Mouse (Mus musculus): Measurements from ENCODE around the gene Parp6.

Parp6 gene

GRCm38 (mm10) chr9:59656635-59657617 is 39.8 kb downstream of the Parp6 start:
- DNase-seq = peak; percentile 91

DNA sequence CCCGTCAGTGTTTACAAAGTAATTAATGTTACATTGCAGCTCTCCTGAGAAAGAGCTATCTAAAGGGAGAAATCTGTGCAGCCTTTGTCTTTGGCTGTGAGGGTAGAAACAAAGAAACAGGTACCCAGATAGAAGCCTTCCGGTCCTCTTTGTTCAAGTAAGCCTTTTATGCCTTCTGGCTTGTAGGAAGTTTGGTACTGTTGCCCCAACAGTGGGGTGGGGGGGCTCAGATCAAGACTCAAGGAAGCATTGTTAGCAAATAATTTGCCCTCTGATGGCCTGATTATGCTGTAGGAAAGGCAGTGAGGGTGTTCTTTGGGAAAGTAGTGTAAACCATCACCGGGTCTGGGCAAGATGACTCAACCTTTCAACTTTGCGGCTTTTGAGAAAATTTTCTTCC is 41.1 kb downstream of the Parp6 start:
- no peak for DNase-seq

DNA sequence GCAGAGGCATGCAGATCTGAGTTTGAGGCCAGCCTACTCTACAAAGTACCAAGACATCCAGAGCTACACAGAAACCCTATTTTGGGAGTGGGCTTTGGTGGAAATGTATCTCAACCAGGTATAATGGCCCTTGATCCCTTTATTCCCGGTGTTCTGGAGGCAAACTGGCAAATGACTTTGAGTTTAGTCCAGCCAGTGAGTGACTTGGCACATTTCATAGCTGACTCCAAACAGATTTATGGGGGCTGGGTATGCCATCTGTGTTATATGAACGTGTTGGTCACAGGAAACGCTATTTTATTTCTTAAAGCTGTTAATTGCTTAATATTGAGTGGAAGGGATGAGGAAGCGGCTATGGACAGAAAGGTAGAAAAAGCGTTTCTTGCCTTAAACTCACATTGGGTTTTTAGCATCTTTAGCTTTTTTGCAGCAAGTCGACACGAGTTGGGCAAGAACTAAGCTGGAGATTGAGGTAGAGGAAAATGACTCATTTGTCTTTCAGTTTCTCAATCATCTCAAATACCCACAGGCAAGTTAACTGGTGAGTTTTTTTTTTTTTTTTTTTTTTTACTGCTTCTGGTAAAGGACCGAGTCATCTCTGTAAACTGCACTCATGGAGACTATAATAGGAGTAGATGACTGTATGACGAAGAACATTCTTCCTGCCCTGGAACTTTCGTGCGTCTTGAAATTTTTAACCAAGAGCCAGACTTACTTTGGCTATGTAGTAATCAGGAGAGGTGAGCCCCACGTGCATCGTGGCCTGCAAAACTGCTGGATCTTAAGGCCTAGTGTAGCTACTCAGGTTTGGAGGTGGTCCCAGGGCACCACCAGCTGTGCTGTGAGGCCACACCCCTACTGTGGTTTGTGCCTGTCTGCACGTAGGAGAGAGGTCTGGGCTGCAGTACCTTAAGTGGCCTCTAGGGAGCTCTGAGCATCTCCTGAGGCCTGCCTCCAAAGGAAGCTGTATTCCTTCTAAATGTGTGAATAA is 42.2 kb downstream of the Parp6 start:
- DNase-seq = peak; percentile 85

- DNase-seq = peak; percentile 29
These were observed 43.3 kb downstream of the Parp6 start for GRCm38 (mm10) chr9:59660421-59660820.

GRCm38 (mm10) chr9:59661298-59661975 is 44.4 kb downstream of the Parp6 start:
- DNase-seq = no peak

DNA sequence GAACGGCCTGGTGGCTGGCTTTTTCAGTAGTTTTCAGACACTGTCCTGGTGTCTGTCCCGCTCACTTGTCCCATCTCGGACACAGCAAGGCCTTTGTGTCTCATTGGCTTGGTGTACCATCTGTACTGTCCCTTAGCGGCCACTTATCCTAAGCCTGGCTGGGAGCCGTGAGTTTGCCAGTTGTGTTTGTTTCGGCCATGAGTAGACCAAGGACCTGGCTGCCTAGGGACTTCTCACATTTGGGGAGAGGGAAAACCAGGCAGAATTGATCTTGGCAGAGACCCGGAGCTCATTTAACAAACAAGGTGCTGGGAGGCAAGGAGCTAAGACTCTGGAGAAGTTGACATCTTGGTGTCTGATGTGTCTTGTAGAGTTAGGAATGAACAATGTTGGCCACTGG is 46.1 kb downstream of the Parp6 start:
- no peak for DNase-seq

- no peak for DNase-seq
These were observed 46.9 kb downstream of the Parp6 start for GRCm38 (mm10) chr9:59663957-59664356.

DNA sequence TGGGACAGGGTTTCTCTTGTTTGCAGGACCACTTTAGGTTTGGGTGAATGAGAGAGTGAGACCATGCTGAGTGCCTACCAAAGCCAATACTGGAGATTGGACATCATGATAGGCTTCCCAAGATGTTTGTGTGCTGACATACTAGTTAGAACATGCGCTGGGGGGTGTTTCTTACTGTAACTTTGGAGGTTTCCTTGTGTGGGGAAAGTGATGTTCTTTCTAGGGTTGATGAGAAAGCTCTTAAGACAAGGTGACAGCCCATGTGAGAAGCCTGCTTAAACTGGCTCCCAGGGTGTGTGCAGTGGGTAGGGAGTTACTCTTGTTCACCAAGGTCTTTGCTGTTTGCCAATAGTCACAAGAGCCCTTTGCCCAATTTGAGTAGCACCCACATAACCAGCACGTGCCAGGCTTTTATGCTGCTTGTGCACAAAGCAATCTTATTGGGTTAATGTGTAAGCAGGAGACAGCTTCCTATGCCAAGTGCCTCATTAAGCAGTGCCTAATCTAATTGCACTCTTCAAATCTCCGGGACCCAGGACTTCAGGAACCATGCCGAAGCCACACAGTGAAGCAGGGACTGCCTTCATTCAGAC is 47.7 kb downstream of the Parp6 start:
- no peak for DNase-seq

- DNase-seq = no peak
These were observed 48.9 kb downstream of the Parp6 start for GRCm38 (mm10) chr9:59666016-59666415.

DNA sequence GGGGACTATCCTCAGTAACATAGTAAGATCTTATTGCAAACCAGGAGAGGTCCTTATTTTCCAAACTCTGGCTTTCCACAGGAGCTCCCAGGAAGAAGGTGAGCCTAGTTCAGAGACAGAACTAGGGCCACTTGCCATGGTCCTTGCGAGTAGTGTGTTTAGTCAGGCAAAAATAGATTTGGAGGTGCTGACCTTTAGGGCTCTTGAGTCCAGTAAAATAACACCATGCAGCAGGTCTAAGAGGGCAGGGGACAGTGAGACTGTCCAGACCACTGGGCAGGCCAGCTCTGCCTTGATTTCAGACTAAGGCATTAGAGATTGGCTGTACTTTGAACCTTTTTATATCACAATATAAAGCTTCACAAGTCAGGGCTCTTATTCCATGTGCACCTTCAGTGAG is 49.7 kb downstream of the Parp6 start:
- no peak for DNase-seq

- DNase-seq = no peak
These were observed 50.2 kb downstream of the Parp6 start for GRCm38 (mm10) chr9:59667250-59667649.

DNA sequence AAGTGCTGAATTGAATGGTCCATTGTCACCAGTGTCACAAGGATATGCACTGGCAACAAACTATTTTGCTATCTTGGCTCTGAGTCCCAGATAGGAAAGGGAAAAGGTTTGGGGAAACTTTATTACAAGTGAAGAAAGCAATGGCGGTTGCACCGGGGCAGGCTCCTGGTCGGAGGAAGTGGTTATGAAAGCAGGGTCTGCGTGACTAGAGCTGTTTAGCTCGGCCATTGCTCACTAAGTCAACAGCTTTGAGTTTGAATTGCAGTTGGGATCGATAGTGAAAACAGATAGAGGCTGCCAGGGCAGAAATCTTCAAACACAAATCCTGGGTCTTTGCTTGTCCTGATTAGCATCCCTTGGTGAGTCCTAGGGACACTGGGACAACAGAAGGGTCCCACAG is 50.8 kb downstream of the Parp6 start:
- DNase-seq = no peak

DNA sequence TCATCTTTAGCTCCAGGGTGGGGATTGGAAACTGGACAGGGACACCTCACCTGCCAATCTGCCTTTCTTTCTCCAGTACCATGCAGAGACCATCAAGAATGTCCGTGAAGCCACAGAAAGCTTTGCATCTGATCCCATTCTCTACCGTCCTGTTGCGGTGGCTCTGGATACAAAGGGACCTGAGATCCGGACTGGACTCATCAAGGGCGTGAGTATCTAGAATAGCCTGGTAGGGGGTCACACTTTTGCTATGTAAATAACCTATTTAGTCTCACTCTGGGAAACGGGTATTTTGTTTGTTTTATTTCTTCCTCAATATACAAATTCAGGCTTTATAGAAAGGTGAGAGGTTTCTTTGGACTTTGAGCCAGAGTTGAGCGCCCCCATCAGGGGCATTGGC is 51.4 kb downstream of the Parp6 start:
- DNase-seq = no peak

DNA sequence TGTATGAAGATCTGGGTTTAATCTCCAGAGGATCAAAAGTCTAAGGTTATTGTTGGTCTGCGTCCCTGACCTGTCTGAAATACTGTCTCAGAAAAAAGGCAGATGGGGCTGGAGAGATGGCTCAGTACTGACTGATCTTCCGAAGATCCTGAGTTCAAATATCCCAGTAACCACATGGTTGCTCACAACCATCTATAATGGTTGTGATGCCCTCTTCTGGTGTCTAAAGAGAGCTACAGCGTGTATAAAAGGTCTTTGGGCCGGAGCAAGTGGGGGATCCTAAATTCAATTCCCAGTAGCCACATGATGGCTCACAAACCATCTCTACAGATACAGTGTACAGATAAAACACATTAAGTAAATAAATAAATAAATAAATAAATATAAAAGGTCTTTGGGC is 52.1 kb downstream of the Parp6 start:
- DNase-seq = no peak

- no peak for DNase-seq
These were observed 55.3 kb downstream of the Parp6 start for GRCm38 (mm10) chr9:59672195-59672894.

DNA sequence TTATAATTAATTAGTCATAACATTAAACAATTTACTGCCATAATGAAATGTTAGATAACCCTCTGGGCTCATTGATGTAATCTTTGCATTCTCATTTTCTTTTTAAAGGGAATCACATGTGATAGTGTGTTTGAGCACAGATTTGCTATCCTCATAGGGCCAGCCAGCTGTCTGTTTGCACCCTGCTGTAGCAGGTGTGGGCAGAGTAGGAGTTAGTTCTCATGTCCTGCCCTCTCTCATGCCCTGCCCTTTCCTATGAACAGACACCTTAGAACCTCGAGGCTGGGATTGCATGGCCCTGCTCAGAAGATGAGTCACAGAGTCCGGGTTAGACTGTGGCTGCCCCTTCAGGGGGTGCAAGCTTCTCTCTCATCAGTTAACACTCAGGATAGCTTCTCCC is 56.3 kb downstream of the Parp6 start:
- no peak for DNase-seq

- DNase-seq = peak; percentile 14
These were observed 58.5 kb downstream of the Parp6 start for GRCm38 (mm10) chr9:59675598-59675997.

GRCm38 (mm10) chr9:59678313-59678712 is 61.2 kb downstream of the Parp6 start:
- DNase-seq = no peak

- peak; percentile 81 for DNase-seq
These were observed 62.8 kb downstream of the Parp6 start, which contains the start of gene Gramd2 for GRCm38 (mm10) chr9:59679678-59680533. Gene Gramd2 (plus strand): TSS chr9:59680144.

DNA sequence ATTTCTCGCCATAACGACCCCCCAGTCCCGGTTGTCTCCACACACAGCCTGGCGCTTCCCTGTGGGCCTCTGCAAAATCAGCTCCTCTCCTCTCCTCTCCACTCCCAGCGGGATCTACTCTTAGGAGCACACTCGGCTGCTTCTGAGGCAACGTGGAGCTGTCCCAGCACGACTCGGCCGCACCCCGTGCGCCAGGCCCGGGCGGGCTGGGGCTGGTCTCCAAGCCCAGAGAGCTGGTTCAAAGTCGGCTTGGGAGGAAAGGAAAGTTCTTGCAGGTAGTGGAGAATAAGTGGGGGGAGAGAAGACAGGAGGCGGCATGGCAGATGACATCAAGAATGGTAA is 63.4 kb downstream of the Parp6 start:
- DNase-seq = peak; percentile 12

DNA sequence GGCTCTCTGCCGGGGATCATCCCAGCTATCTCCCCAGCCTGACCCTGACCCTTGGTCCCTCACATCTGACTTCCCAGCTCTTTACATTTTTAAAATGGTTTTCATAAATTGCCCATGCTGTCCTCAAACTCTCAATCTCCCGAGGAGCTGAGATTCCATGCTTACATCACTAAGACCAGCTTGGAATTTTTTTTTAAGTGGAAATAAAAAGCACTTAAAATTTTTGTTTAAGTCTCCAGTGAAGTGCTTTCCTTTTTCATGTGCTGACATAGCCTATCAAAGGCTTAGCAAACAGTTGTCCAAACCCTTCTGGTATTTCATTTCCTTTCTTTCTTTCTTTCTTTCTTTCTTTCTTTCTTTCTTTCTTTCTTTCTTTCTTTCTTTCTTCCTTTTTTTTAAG is 66.9 kb downstream of the Parp6 start:
- DNase-seq = no peak

Measured in right cerebral cortex, postnatal 14 days (tissue).